Mouse (Mus musculus) myocyte (in vitro differentiated cells): ENCODE measurements around the gene Manf. TPM values are rescaled to one million over a fixed set of nuclear protein-coding genes. Genes with fewer than 3 reads are reported as not detected.
A peak's percentile ranks its signal among the peaks of the same experiment; 100 is the strongest.

Experiments
- H3K27me3 ChIP-seq: one replicate; pipeline ENCODE4 v1.6.1; 2011; ENCODE audit not compliant: control insufficient read depth, insufficient read depth, insufficient read length
- H3K36me3 ChIP-seq: one replicate; pipeline ENCODE4 v1.6.1; 2011; ENCODE audit not compliant: control insufficient read depth, insufficient read depth
- H3K4me2 ChIP-seq: one replicate; pipeline ENCODE4 v1.6.1; 2011; ENCODE audit warnings: low read depth, control low read depth
- H3K4me3 ChIP-seq: one replicate; pipeline ENCODE4 v1.5.1; 2011; ENCODE audit warnings: mild to moderate bottlenecking, control low read depth, moderate library complexity
- H3K79me2 ChIP-seq: one replicate; pipeline ENCODE4 v1.6.1; 2011; ENCODE audit not compliant: control insufficient read depth, insufficient read depth
- H3ac ChIP-seq: one replicate; pipeline ENCODE4 v1.6.1; 2011; ENCODE audit not compliant: control insufficient read depth, insufficient read length
- CEBPB ChIP-seq: IDR thresholded peaks from 2 replicates; pipeline ENCODE4 v1.6.1; 2011; ENCODE audit warnings: mild to moderate bottlenecking, moderate library complexity; ENCODE audit not compliant: poor library complexity, insufficient read depth, severe bottlenecking
- E2F4 ChIP-seq: IDR thresholded peaks from one replicate; pipeline ENCODE4 v1.6.1; 2011; ENCODE audit warnings: mild to moderate bottlenecking, control low read depth, moderate library complexity; ENCODE audit not compliant: insufficient read depth
- MAX ChIP-seq: IDR thresholded peaks from one replicate; pipeline ENCODE4 v1.6.1; 2011; ENCODE audit warnings: low read depth, mild to moderate bottlenecking, control low read depth
- MYOD1 ChIP-seq, 3 experiments: IDR thresholded peaks; one replicate each; pipeline ENCODE4 v1.6.1; 2011; ENCODE audit warnings: control low read depth in 2 of 3, low read depth in 2 of 3, mild to moderate bottlenecking in 2 of 3, moderate library complexity in 1 of 3; ENCODE audit not compliant: insufficient read length in 2 of 3, control insufficient read depth in 1 of 3
- MYOG ChIP-seq, 3 experiments: IDR thresholded peaks; one replicate each; pipeline ENCODE4 v1.6.1; 2011; ENCODE audit warnings: control low read depth in 2 of 3, low read depth in 2 of 3, mild to moderate bottlenecking in 2 of 3; ENCODE audit not compliant: insufficient read length in 2 of 3, control insufficient read depth in 1 of 3, insufficient read depth in 1 of 3
- POLR2A ChIP-seq: IDR thresholded peaks from one replicate; pipeline ENCODE4 v1.6.1; 2011; ENCODE audit warnings: low read depth, mild to moderate bottlenecking, control low read depth, moderate library complexity; ENCODE audit not compliant: insufficient read length
- POLR2AphosphoS2 ChIP-seq: IDR thresholded peaks from one replicate; pipeline ENCODE4 v1.6.1; 2011; ENCODE audit warnings: low read depth, control low read depth; ENCODE audit not compliant: insufficient read length
- REST ChIP-seq: IDR thresholded peaks from one replicate; pipeline ENCODE4 v1.6.1; 2011; ENCODE audit warnings: mild to moderate bottlenecking, control low read depth, moderate library complexity; ENCODE audit not compliant: insufficient read depth, insufficient read length
- SRF ChIP-seq: IDR thresholded peaks from one replicate; pipeline ENCODE4 v1.6.1; 2011; ENCODE audit warnings: low read depth; ENCODE audit not compliant: control insufficient read depth, insufficient read length
- TCF12 ChIP-seq: IDR thresholded peaks from one replicate; pipeline ENCODE4 v1.6.1; 2011; ENCODE audit warnings: mild to moderate bottlenecking, control low read depth; ENCODE audit not compliant: poor library complexity, insufficient read depth, severe bottlenecking
- TCF3 ChIP-seq: IDR thresholded peaks from one replicate; pipeline ENCODE4 v1.6.1; 2011; ENCODE audit warnings: low read depth, control low read depth; ENCODE audit not compliant: insufficient read length
- USF1 ChIP-seq: IDR thresholded peaks from one replicate; pipeline ENCODE4 v1.6.1; 2011; ENCODE audit warnings: low read depth, mild to moderate bottlenecking, control low read depth, moderate library complexity
- polyA plus RNA-seq: library from polyadenylated mRNA; unstranded; fragments of >200 nt; fragmentation: generic; extraction: Trizol; gene quantifications from one replicate; pipeline ENCODE4 v1.2.1, GENCODE M21; 2012; ENCODE audit warnings: missing spikeins

The Manf gene
- polyA plus RNA-seq, 1 experiment: 222 TPM

GRCm38 (mm10) chr9:106821050-106821617, 70.6 kb downstream of the Manf start:
- Histone ChIP-seq H3K27me3 (no peaks in the 10 kb centered on the region), H3K79me2 (peaks cover 32% of the 10 kb centered on the region), H3K36me3 (no peaks in the 10 kb centered on the region), H3K4me3 (peak overlapping the region; percentile 58), H3K4me2 (peak overlapping the region; percentile 83), H3ac (peak overlapping the region; percentile 15)
- TF ChIP-seq SRF (no peak), E2F4 (no peak), CEBPB (no peak), USF1 (no peak), MYOD1 (IDR thresholded peaks at IDR 0.05; ENCODE audit: control insufficient read depth in 1 of 3, insufficient read length in 2 of 3, low read depth in 2 of 3) (no peak), POLR2A (no peak), TCF3 (no peak), MAX (no peak), POLR2AphosphoS2 (no peak), REST (no peak), TCF12 (no peak), MYOG (IDR thresholded peaks at IDR 0.05; ENCODE audit: control insufficient read depth in 1 of 3, insufficient read depth in 1 of 3, insufficient read length in 2 of 3, low read depth in 2 of 3) (no peak)

GRCm38 (mm10) chr9:106819201-106819600, 72.6 kb downstream of the Manf start:
- H3K36me3 ChIP-seq: no peaks in the 10 kb centered on the region
- H3K27me3 ChIP-seq: no peaks in the 10 kb centered on the region
- H3ac ChIP-seq: no peak overlapping the region
- peaks cover 20% of the 10 kb centered on the region for H3K79me2 ChIP-seq
- H3K4me3 ChIP-seq: no peak overlapping the region
- TF ChIP-seq MYOD1 (IDR thresholded peaks at IDR 0.05; ENCODE audit: control insufficient read depth in 1 of 3, insufficient read length in 2 of 3, low read depth in 2 of 3) (no peak), POLR2A (no peak), E2F4 (no peak), CEBPB (no peak), MYOG (IDR thresholded peaks at IDR 0.05; ENCODE audit: control insufficient read depth in 1 of 3, insufficient read depth in 1 of 3, insufficient read length in 2 of 3, low read depth in 2 of 3) (no peak)
- no peak overlapping the region for H3K4me2 ChIP-seq

GRCm38 (mm10) chr9:106818191-106818590, 73.6 kb downstream of the Manf start:
- TF ChIP-seq TCF12 (no peak), REST (no peak), CEBPB (no peak), TCF3 (no peak), E2F4 (no peak), POLR2AphosphoS2 (no peak), MYOD1 (IDR thresholded peaks at IDR 0.05; ENCODE audit: control insufficient read depth in 1 of 3, insufficient read length in 2 of 3, low read depth in 2 of 3) (no peak), MYOG (IDR thresholded peaks at IDR 0.05; ENCODE audit: control insufficient read depth in 1 of 3, insufficient read depth in 1 of 3, insufficient read length in 2 of 3, low read depth in 2 of 3) (no peak), POLR2A (no peak), MAX (no peak), SRF (no peak), USF1 (no peak)
- Histone ChIP-seq H3K4me3 (no peak overlapping the region), H3K27me3 (no peaks in the 10 kb centered on the region), H3K4me2 (no peak overlapping the region), H3K36me3 (no peaks in the 10 kb centered on the region), H3ac (no peak overlapping the region), H3K79me2 (peaks cover 10% of the 10 kb centered on the region)

GRCm38 (mm10) chr9:106806503-106806902, 85.3 kb downstream of the Manf start:
- Histone ChIP-seq H3K4me2 (no peak overlapping the region), H3K79me2 (no peaks in the 10 kb centered on the region), H3ac (no peak overlapping the region), H3K36me3 (no peaks in the 10 kb centered on the region), H3K4me3 (no peak overlapping the region), H3K27me3 (peaks cover 16% of the 10 kb centered on the region)
- TF ChIP-seq MYOG (IDR thresholded peaks at IDR 0.05; ENCODE audit: control insufficient read depth in 1 of 3, insufficient read depth in 1 of 3, insufficient read length in 2 of 3, low read depth in 2 of 3) (no peak), REST (no peak), CEBPB (no peak), USF1 (no peak), SRF (no peak), E2F4 (no peak), POLR2A (no peak), MYOD1 (IDR thresholded peaks at IDR 0.05; ENCODE audit: control insufficient read depth in 1 of 3, insufficient read length in 2 of 3, low read depth in 2 of 3) (no peak), TCF12 (no peak), POLR2AphosphoS2 (no peak), MAX (no peak), TCF3 (no peak)

- Histone ChIP-seq H3K4me3 (no peak overlapping the region), H3K4me2 (no peak overlapping the region), H3K27me3 (peaks cover 20% of the 10 kb centered on the region), H3K79me2 (peaks cover 34% of the 10 kb centered on the region), H3K36me3 (no peaks in the 10 kb centered on the region), H3ac (no peak overlapping the region)
- TF ChIP-seq REST: no peak
- no peak for TF ChIP-seq TCF3
- no peak for TF ChIP-seq MAX
- no peak for TF ChIP-seq POLR2AphosphoS2
- no peak for TF ChIP-seq CEBPB
- TF ChIP-seq SRF: no peak
- TF ChIP-seq MYOG (IDR thresholded peaks at IDR 0.05; ENCODE audit: control insufficient read depth in 1 of 3, insufficient read depth in 1 of 3, insufficient read length in 2 of 3, low read depth in 2 of 3): no peak
Observed at GRCm38 (mm10) chr9:106790831-106791230, 100.9 kb downstream of the Manf start.
